Mouse (Mus musculus) C2C12 (cell line): ENCODE measurements around the gene Ppy. TPM values are rescaled to one million over a fixed set of nuclear protein-coding genes. Genes with fewer than 3 reads are reported as not detected.

Source experiments
- H3K27me3 ChIP-seq: one replicate; pipeline ENCODE4 v1.6.1; 2011; ENCODE audit not compliant: control insufficient read depth, insufficient read depth, insufficient read length
- H3K36me3 ChIP-seq: one replicate; pipeline ENCODE4 v1.6.1; 2011; ENCODE audit not compliant: control insufficient read depth, insufficient read depth
- H3K4me3 ChIP-seq: one replicate; pipeline ENCODE4 v1.5.1; 2011; ENCODE audit warnings: mild to moderate bottlenecking, control low read depth; ENCODE audit not compliant: poor library complexity, insufficient read depth, severe bottlenecking
- H3K79me2 ChIP-seq: one replicate; pipeline ENCODE4 v1.6.1; 2011; ENCODE audit not compliant: control insufficient read depth, insufficient read depth
- H3K79me3 ChIP-seq: one replicate; pipeline ENCODE4 v1.6.1; 2011; ENCODE audit warnings: low read depth, control low read depth
- H3ac ChIP-seq: one replicate; pipeline ENCODE3; 2011; ENCODE audit warnings: low read depth; ENCODE audit not compliant: control insufficient read depth, insufficient read length
- CEBPB ChIP-seq: IDR thresholded peaks from one replicate; pipeline ENCODE4 v1.6.1; 2011; ENCODE audit warnings: low read depth, mild to moderate bottlenecking, control low read depth, moderate library complexity
- CTCF ChIP-seq: IDR thresholded peaks from one replicate; pipeline ENCODE4 v1.5.1; 2011; ENCODE audit not compliant: control insufficient read depth, insufficient read depth, insufficient read length
- FOSL1 ChIP-seq: IDR thresholded peaks from one replicate; pipeline ENCODE4 v1.8.0; 2011; ENCODE audit warnings: mild to moderate bottlenecking, low read length; ENCODE audit not compliant: poor library complexity, insufficient read depth, severe bottlenecking
- MAX ChIP-seq: IDR thresholded peaks from one replicate; pipeline ENCODE4 v1.6.1; 2011; ENCODE audit warnings: mild to moderate bottlenecking, control low read depth
- MYOD1 ChIP-seq: IDR thresholded peaks from one replicate; pipeline ENCODE4 v1.6.1; 2011; ENCODE audit warnings: low read depth; ENCODE audit not compliant: control insufficient read depth, insufficient read length
- MYOG ChIP-seq: IDR thresholded peaks from one replicate; pipeline ENCODE4 v1.6.1; 2011; ENCODE audit not compliant: control insufficient read depth, insufficient read length; ENCODE audit errors: extremely low read depth
- USF1 ChIP-seq: IDR thresholded peaks from one replicate; pipeline ENCODE4 v1.6.1; 2011; ENCODE audit warnings: low read depth, mild to moderate bottlenecking, control low read depth, moderate library complexity
- long read RNA-seq, 2 experiments: library from polyadenylated mRNA; unstranded; transcript quantifications; one replicate each; pipeline ENCODE4 v2.0.0; 2019 to 2020
- polyA plus RNA-seq: library from polyadenylated mRNA; unstranded; fragments of >200 nt; fragmentation: generic; extraction: Trizol; gene quantifications from one replicate; pipeline ENCODE4 v1.2.1, GENCODE M21; 2012; ENCODE audit warnings: missing spikeins

Ppy gene
- polyA plus RNA-seq: not detected
- long read RNA-seq, experiment 1: 0 reads
- long read RNA-seq, experiment 2: 0 reads

GRCm38 (mm10) chr11:102101219-102101618, at the start of gene Ppy:
Gene Ppy (minus strand): TSS chr11:102101319.
- peaks cover 78% of the 10 kb centered on the region for H3K27me3 ChIP-seq
- TF ChIP-seq MYOD1: no peak
- TF ChIP-seq CTCF: no peak
- TF ChIP-seq FOSL1: no peak
- no peak within 1 kb of the TSS for H3ac ChIP-seq
- H3K79me3 ChIP-seq: no peaks in the 10 kb centered on the region
- no peak within 1 kb of the TSS for H3K4me3 ChIP-seq
- no peaks in the 10 kb centered on the region for H3K79me2 ChIP-seq
- no peaks in the 10 kb centered on the region for H3K36me3 ChIP-seq

- H3K79me2 ChIP-seq: no peaks in the 10 kb centered on the region
- TF ChIP-seq USF1: no peak
- no peak for TF ChIP-seq CTCF
- TF ChIP-seq MYOG: no peak
- TF ChIP-seq FOSL1: no peak
- TF ChIP-seq MAX: no peak
- no peak for TF ChIP-seq CEBPB
- no peak for TF ChIP-seq MYOD1
- peaks cover 42% of the 10 kb centered on the region for H3K27me3 ChIP-seq
- H3ac ChIP-seq: no peak overlapping the region
- no peak overlapping the region for H3K4me3 ChIP-seq
- no peaks in the 10 kb centered on the region for H3K79me3 ChIP-seq
- H3K36me3 ChIP-seq: no peaks in the 10 kb centered on the region
Measured at GRCm38 (mm10) chr11:102147213-102147989, 46.3 kb upstream of the Ppy start.

- Histone ChIP-seq H3K36me3 (no peaks in the 10 kb centered on the region), H3K79me3 (no peaks in the 10 kb centered on the region), H3K4me3 (no peak overlapping the region), H3ac (no peak overlapping the region), H3K27me3 (peaks cover 42% of the 10 kb centered on the region), H3K79me2 (no peaks in the 10 kb centered on the region)
- TF ChIP-seq FOSL1 (no peak), MYOD1 (no peak), USF1 (no peak), MYOG (no peak), MAX (no peak), CTCF (no peak), CEBPB (no peak)
Measured at GRCm38 (mm10) chr11:102146531-102146930, 45.4 kb upstream of the Ppy start.

- Histone ChIP-seq H3K4me3 (no peak overlapping the region), H3K79me2 (no peaks in the 10 kb centered on the region), H3ac (no peak overlapping the region), H3K79me3 (no peaks in the 10 kb centered on the region), H3K27me3 (peaks cover 42% of the 10 kb centered on the region), H3K36me3 (no peaks in the 10 kb centered on the region)
- TF ChIP-seq CEBPB (no peak), FOSL1 (no peak), MYOD1 (no peak), MAX (no peak), CTCF (no peak), MYOG (no peak), USF1 (no peak)
Measured at GRCm38 (mm10) chr11:102146005-102146404, 44.9 kb upstream of the Ppy start.

- Histone ChIP-seq H3K36me3 (no peaks in the 10 kb centered on the region), H3K4me3 (no peak within 1 kb of the TSS), H3ac (no peak within 1 kb of the TSS), H3K79me3 (no peaks in the 10 kb centered on the region), H3K27me3 (peaks cover 42% of the 10 kb centered on the region), H3K79me2 (no peaks in the 10 kb centered on the region)
- TF ChIP-seq MYOD1: no peak
- no peak for TF ChIP-seq MYOG
- no peak for TF ChIP-seq FOSL1
- no peak for TF ChIP-seq CEBPB
- no peak for TF ChIP-seq USF1
- TF ChIP-seq MAX: no peak
- TF ChIP-seq CTCF: no peak
Measured at GRCm38 (mm10) chr11:102145471-102146001, 44.4 kb upstream of the Ppy start, which contains the start of gene Nags. Gene Nags (plus strand): TSS chr11:102145513.
